Mouse (Mus musculus) neural tube, embryonic 14.5 days (tissue): ENCODE data around the gene Pfdn6. TPM values are rescaled to one million over a fixed set of nuclear protein-coding genes. Genes with fewer than 3 reads are reported as not detected.

ENCODE experiments used
- ATAC-seq: fragments of 200-750 bp; cut with Nextera tagmentation; 2 replicates; pipeline ENCODE4 v1.8.0; 2017; ENCODE audit warnings: low read depth, mild to moderate bottlenecking, moderate TSS enrichment, moderate library complexity
- H3K27ac ChIP-seq: fragments of 300-500 bp; sonication (generic); 2 replicates; pipeline ENCODE4 v1.5.1; 2014; ENCODE audit warnings: low read depth, mild to moderate bottlenecking, control low read depth, low read length, moderate library complexity, mixed read lengths
- H3K27me3 ChIP-seq: fragments of 300-500 bp; sonication (generic); 2 replicates; pipeline ENCODE4 v1.6.1; 2014; ENCODE audit warnings: low read length; ENCODE audit not compliant: control insufficient read depth, insufficient read depth
- H3K36me3 ChIP-seq: fragments of 300-500 bp; sonication (generic); 2 replicates; pipeline ENCODE4 v1.6.1; 2014; ENCODE audit warnings: low read length, mixed read lengths; ENCODE audit not compliant: control insufficient read depth, insufficient read depth
- H3K4me1 ChIP-seq: fragments of 300-500 bp; sonication (generic); 2 replicates; pipeline ENCODE4 v1.6.1; 2014; ENCODE audit warnings: low read length; ENCODE audit not compliant: control insufficient read depth, insufficient read depth
- H3K4me2 ChIP-seq: fragments of 300-500 bp; sonication (generic); 2 replicates; pipeline ENCODE4 v1.6.1; 2014; ENCODE audit warnings: mild to moderate bottlenecking, low read depth, low read length, control low read depth
- H3K4me3 ChIP-seq: fragments of 300-500 bp; sonication (generic); 2 replicates; pipeline ENCODE4 v1.5.1; 2014; ENCODE audit warnings: low read depth, low read length, control low read depth, mixed read lengths
- H3K9ac ChIP-seq: fragments of 300-500 bp; sonication (generic); replicated peaks from 2 replicates; pipeline ENCODE4 v1.6.1; 2014; ENCODE audit warnings: low read depth, mild to moderate bottlenecking, control low read depth, low read length, mixed read lengths
- H3K9me3 ChIP-seq: fragments of 300-500 bp; sonication (generic); 2 replicates; pipeline ENCODE4 v1.6.1; 2016; ENCODE audit warnings: low read length; ENCODE audit not compliant: control insufficient read depth
- WGBS: fragments of 180-500 bp; shearing (Covaris S2); extraction: QIAGEN DNeasy Blood & Tissue Kit; methylation state at CpG from one replicate; pipeline ENCODE4 v1.1.7; 2014; 5-methylcytosine and 5-hydroxymethylcytosine counted together
- polyA plus RNA-seq: library from polyadenylated mRNA; unstranded; fragments of >200 nt; fragmentation: Nextera tagmentation; extraction: Ambion mirVana; gene quantifications from 2 replicates; pipeline ENCODE4 v1.2.1, GENCODE M21; 2014

Pfdn6 gene
- polyA plus RNA-seq, 1 experiment from 2014 or later = 168 TPM

DNA sequence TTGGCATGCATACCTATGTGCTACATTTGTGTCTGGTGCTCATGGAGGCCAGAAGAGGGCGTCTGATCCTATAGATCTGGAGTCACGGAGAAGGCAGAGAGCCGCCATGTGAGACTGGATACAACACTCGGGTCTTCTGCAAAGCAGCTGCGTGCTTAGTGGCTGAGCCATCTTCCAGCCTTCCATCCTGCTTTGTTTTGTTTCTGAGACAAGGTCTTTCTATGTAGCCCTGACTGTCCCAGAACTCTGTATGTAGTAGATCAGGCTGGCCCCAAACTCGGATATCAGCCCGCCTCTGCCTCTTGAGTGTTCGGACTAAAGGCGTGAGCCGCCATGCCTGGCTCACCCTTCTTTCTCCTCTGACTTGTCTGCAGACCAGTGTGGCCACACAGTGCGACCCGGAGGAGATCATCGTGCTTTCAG is 25.2 kb downstream of the Pfdn6 start:
- WGBS = 76% methylated on average over 13 of the region's 13 CpGs

DNA sequence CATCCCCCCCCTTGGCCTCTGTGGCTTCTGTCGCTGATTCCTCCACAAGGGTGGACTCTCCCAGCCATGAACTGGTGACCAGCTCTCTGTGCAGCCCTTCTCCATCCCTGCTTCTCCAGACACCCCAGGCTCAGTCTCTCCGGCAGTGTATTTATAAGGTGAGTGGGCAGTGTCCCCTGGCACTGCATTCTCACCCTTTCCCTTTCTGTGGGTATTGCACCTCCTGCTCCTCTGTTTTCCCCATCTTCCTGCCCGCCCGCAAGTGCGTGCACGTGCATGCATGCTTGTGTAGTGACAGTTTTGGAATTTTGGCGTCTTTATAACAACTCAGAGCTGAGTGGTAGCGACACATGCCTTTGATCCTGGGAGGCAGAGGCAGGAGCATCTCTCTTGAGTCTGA is 26.2 kb downstream of the Pfdn6 start:
- ATAC-seq = no peak
- no peak overlapping the region for H3K9ac ChIP-seq
- H3K4me1 ChIP-seq = peaks cover 18% of the 10 kb centered on the region
- H3K27ac ChIP-seq = no peak overlapping the region
- peaks cover 26% of the 10 kb centered on the region for H3K36me3 ChIP-seq
- H3K4me3 ChIP-seq = no peak overlapping the region
- 97% methylated on average over 8 of the region's 8 CpGs for WGBS
- no peaks in the 10 kb centered on the region for H3K27me3 ChIP-seq
- no peaks in the 10 kb centered on the region for H3K9me3 ChIP-seq
- no peak overlapping the region for H3K4me2 ChIP-seq

More for the DNA sequence above, 25.2 kb downstream of the Pfdn6 start:
- peaks cover 24% of the 10 kb centered on the region for H3K4me1 ChIP-seq
- no peak overlapping the region for H3K9ac ChIP-seq
- no peak for ATAC-seq
- no peak overlapping the region for H3K27ac ChIP-seq
- H3K27me3 ChIP-seq = no peaks in the 10 kb centered on the region
- H3K9me3 ChIP-seq = no peaks in the 10 kb centered on the region
- peaks cover 26% of the 10 kb centered on the region for H3K36me3 ChIP-seq
- no peak overlapping the region for H3K4me3 ChIP-seq
- peak overlapping the region; percentile 26; the same call in 1 of the 2 replicates for H3K4me2 ChIP-seq

DNA sequence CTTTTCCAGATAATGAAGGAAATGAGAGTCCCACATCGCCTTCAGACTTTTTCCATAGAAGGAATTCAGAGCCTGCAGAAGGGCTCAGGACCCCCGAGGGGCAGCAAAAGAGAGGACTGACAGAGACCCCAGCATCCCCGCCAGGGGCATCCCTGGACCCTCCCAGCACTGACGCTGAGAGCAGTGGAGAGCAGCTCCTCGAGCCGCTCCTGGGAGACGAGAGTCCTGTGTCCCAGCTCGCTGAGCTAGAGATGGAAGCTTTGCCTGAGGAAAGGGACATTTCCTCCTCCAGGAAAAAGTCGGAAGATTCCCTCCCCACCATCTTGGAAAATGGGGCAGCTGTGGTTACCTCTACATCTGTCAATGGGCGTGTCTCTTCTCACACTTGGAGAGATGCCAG is 26.9 kb downstream of the Pfdn6 start:
- no peak overlapping the region for H3K27ac ChIP-seq
- no peak overlapping the region for H3K4me2 ChIP-seq
- H3K36me3 ChIP-seq = peaks cover 26% of the 10 kb centered on the region
- H3K9ac ChIP-seq = no peak overlapping the region
- H3K4me1 ChIP-seq = peaks cover 16% of the 10 kb centered on the region
- no peak overlapping the region for H3K4me3 ChIP-seq
- no peaks in the 10 kb centered on the region for H3K27me3 ChIP-seq
- ATAC-seq = no peak
- WGBS = 95% methylated on average over 10 of the region's 10 CpGs
- no peaks in the 10 kb centered on the region for H3K9me3 ChIP-seq

DNA sequence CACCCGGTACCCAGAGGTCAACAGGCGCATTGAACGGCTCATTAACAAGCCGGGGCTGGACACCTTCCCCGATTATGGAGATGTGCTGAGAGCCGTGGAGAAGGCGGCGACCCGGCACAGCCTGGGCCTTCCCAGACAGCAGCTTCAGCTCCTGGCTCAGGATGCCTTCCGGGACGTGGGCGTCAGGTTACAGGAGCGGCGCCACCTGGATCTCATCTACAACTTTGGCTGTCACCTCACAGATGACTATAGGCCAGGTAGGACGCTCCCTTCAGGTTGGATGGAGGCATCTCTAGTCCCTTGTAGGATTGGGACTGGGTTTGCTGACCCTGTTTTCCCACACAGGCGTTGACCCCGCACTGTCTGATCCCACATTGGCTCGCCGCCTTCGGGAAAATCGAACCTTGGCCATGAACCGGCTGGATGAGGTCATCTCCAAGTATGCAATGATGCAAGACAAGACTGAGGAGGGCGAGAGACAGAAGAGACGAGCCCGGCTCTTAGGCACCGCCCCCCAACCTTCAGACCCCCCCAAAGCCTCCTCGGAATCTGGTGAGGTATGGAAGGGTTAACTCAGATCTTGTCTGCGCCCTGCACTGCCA is 28.2 kb downstream of the Pfdn6 start:
- no peaks in the 10 kb centered on the region for H3K27me3 ChIP-seq

DNA sequence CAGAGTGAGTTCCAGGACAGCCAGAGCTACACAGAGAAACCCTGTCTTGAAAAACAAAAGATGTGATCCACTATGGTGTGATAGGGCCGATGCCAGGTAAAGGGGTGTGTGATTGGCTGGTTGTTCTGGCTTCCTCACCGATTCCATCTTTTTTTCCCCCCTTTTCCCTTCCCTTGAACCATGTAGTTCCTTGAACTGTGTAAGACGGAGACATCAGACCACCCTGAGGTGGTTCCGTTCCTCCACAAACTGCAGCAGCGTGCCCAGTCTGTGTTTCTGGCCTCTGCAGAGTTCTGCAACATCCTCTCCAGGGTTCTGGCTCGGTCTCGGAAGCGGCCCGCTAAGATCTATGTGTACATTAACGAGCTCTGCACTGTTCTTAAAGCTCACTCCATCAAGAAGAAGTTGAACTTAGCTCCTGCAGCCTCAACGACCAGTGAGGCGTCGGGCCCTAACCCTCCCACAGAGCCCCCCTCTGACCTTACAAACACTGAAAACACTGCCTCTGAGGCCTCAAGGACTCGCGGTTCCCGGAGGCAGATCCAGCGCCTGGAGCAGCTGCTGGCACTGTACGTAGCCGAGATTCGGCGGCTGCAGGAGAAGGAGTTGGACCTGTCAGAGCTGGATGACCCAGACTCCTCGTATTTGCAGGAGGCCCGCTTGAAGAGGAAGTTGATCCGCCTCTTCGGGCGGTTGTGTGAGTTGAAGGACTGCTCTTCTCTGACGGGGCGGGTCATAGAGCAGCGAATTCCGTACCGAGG is 28.9 kb downstream of the Pfdn6 start:
- H3K4me2 ChIP-seq = no peak overlapping the region
- H3K9ac ChIP-seq = no peak overlapping the region
- peaks cover 14% of the 10 kb centered on the region; the same call in 1 of the 2 replicates for H3K4me1 ChIP-seq
- peaks cover 26% of the 10 kb centered on the region for H3K36me3 ChIP-seq
- ATAC-seq = no peak
- WGBS = 95% methylated on average over 31 of the region's 31 CpGs
- no peak overlapping the region for H3K4me3 ChIP-seq
- H3K9me3 ChIP-seq = no peaks in the 10 kb centered on the region
- H3K27ac ChIP-seq = no peak overlapping the region
- H3K27me3 ChIP-seq = no peaks in the 10 kb centered on the region

More for the DNA sequence above, 28.2 kb downstream of the Pfdn6 start:
- no peak for ATAC-seq
- 95% methylated on average over 28 of the region's 28 CpGs for WGBS
- no peak overlapping the region for H3K4me3 ChIP-seq
- peaks cover 18% of the 10 kb centered on the region for H3K4me1 ChIP-seq
- H3K9me3 ChIP-seq = no peaks in the 10 kb centered on the region
- peaks cover 26% of the 10 kb centered on the region for H3K36me3 ChIP-seq
- no peak overlapping the region for H3K27ac ChIP-seq
- no peak overlapping the region for H3K4me2 ChIP-seq
- no peak overlapping the region for H3K9ac ChIP-seq

DNA sequence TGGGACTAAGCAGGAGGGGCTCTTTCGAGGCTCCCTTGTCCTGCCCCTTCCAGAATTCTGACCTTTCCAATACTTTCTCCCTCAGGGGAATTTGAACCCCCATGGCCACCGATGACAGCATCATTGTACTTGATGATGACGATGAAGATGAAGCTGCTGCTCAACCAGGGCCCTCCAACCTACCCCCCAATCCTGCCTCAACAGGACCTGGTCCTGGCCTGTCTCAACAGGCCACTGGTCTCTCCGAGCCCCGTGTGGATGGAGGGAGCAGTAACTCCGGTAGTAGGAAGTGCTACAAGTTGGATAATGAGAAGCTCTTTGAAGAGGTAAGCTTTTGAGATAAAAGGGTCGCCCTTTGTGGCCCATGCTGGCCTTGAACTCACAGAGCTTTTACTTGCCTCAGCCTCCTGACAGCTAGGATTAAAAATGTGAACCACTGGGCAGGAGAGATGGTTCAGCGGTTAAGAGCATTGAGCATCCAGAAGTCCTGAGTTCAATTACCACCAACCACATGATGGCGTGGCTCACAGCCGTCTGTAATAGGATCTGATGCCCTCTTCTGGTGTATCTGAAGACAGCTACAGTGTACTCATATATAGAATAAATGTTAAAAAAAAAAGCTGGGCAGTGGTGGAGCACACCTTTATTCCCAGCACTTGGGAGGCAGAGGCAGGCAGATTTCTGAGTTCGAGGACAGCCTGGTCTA is 29.6 kb downstream of the Pfdn6 start:
- no peak for ATAC-seq
- Histone ChIP-seq H3K4me2 (peak overlapping the region; percentile 58), H3K4me3 (peak overlapping the region; percentile 83; the same call in 1 of the 2 replicates), H3K9ac (peak overlapping the region; percentile 84; the same call in 1 of the 2 replicates), H3K4me1 (peaks cover 14% of the 10 kb centered on the region; the same call in 1 of the 2 replicates), H3K27me3 (no peaks in the 10 kb centered on the region), H3K9me3 (no peaks in the 10 kb centered on the region), H3K36me3 (peaks cover 26% of the 10 kb centered on the region), H3K27ac (no peak overlapping the region)
- WGBS = 60% methylated on average over 11 of the region's 11 CpGs

DNA sequence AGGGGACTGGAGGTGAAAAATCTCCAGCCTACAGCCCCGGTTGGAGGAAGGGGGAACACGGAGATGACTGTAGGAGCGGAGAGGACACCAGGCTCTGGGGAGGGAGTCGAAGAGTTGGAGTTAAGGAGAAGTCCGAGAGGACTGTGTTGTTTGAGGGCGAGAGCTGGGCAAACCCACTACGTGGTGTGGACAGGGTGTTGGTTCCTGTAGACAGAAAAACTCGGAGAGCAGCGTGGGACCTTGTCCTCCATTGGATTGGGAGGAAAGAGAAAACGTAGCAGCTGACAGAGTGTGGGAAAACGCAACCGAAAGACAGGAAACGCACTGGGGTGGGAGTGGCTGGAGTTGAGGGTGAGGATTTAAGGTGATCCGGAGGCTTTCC is 30.3 kb downstream of the Pfdn6 start:
- Histone ChIP-seq H3K36me3 (peaks cover 26% of the 10 kb centered on the region), H3K4me3 (peak overlapping the region; percentile 83), H3K4me1 (peaks cover 14% of the 10 kb centered on the region; the same call in 1 of the 2 replicates), H3K9ac (peak overlapping the region; percentile 84), H3K27me3 (no peaks in the 10 kb centered on the region), H3K4me2 (peak overlapping the region; percentile 58), H3K9me3 (no peaks in the 10 kb centered on the region), H3K27ac (peak overlapping the region; percentile 78)
- WGBS = 2% methylated on average over 14 of the region's 14 CpGs
- peak; percentile 1; the same call in 1 of the 2 replicates for ATAC-seq

DNA sequence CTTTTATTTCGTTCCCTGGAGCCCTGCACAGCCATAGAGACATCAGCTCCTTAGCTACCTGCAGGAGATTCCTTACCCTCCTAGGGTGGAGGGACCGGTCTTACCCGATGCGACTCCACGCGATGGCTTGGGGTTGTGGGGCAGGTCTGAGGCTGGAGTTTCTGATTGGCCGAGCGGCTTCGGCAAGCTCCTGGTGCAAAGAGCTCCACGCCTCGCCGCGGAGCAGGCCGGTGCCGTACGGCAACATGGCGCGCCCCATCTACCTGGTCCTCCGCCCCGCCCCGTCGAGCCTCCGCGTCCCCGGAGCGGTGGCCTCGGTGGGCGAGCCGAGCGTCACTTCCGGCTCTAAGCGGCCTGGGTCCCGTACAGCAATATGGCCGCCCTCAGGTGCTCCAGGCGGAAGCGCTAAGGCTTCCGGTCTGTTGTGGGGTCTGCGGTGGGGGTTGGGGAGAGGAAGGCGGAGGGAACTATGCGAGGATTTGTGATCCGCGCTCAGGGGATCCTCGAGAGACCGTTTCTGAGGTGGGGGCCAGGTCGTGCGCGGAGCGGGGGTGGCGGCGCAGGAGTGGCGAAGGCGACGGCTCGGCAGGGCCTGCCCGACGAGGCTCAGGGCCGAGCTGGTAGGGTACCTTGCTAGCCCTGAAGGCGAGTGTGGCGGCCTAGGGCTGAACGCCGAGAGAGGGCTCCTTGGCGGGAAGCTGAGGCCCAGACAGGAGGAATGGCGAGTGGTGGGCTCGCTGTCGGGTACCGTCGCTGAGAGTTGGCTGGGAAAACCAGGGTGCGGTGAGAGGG is 30.9 kb downstream of the Pfdn6 start, which contains the start of gene Daxx:
Gene Daxx (plus strand): TSS at position 338 of the 792 bp plus-strand sequence.
- ATAC-seq = peak; percentile 96
- Histone ChIP-seq H3K4me1 (peaks cover 14% of the 10 kb centered on the region; the same call in 1 of the 2 replicates), H3K36me3 (peaks cover 26% of the 10 kb centered on the region), H3K4me2 (peak within 1 kb of the TSS; percentile 58), H3K27ac (peak within 1 kb of the TSS; percentile 78), H3K9ac (peak within 1 kb of the TSS; percentile 84), H3K27me3 (no peaks in the 10 kb centered on the region), H3K4me3 (peak within 1 kb of the TSS; percentile 83), H3K9me3 (no peaks in the 10 kb centered on the region)
- WGBS = under 1% methylated on average over 61 of the region's 68 CpGs
